Mouse (Mus musculus) forebrain, embryonic 12.5 days (tissue): ENCODE measurements around the gene 1110051M20Rik. TPM values are rescaled to one million over a fixed set of nuclear protein-coding genes. Genes with fewer than 3 reads are reported as not detected.
A peak's percentile ranks its signal among the peaks of the same experiment; 100 is the strongest.

Experiments
- ATAC-seq: fragments of 200-750 bp; cut with Nextera tagmentation; 2 replicates; pipeline ENCODE4 v1.8.0; 2017; ENCODE audit warnings: moderate TSS enrichment; ENCODE audit not compliant: low FRiP score
- H3K27ac ChIP-seq: fragments of 300-500 bp; sonication (generic); 2 replicates; pipeline ENCODE4 v1.5.1; 2016; ENCODE audit warnings: mild to moderate bottlenecking
- H3K27me3 ChIP-seq: fragments of 300-500 bp; sonication (generic); 2 replicates; pipeline ENCODE4 v1.6.1; 2016; ENCODE audit warnings: mild to moderate bottlenecking
- H3K36me3 ChIP-seq: fragments of 300-500 bp; sonication (generic); replicated peaks from 2 replicates; pipeline ENCODE4 v1.6.1; 2016; ENCODE audit warnings: mild to moderate bottlenecking
- H3K4me1 ChIP-seq: fragments of 300-500 bp; sonication (generic); 2 replicates; pipeline ENCODE4 v1.6.1; 2016
- H3K4me2 ChIP-seq: fragments of 300-500 bp; sonication (generic); 2 replicates; pipeline ENCODE4 v1.6.1; 2016; ENCODE audit warnings: mild to moderate bottlenecking, moderate library complexity
- H3K4me3 ChIP-seq: fragments of 300-500 bp; sonication (generic); replicated peaks from 2 replicates; pipeline ENCODE4 v1.5.1; 2016; ENCODE audit warnings: mild to moderate bottlenecking
- H3K9ac ChIP-seq: fragments of 300-500 bp; sonication (generic); 2 replicates; pipeline ENCODE4 v1.6.1; 2016; ENCODE audit warnings: mild to moderate bottlenecking
- H3K9me3 ChIP-seq: fragments of 300-500 bp; sonication (generic); 2 replicates; pipeline ENCODE4 v1.6.1; 2016
- WGBS: fragments of 180-500 bp; shearing (Covaris S2); methylation state at CpG from one replicate; pipeline ENCODE4 v1.1.7; 2016; 5-methylcytosine and 5-hydroxymethylcytosine counted together
- polyA plus RNA-seq: library from polyadenylated mRNA; unstranded; fragments of >200 nt; fragmentation: Nextera tagmentation; extraction: Ambion mirVana; gene quantifications from 2 replicates; pipeline ENCODE4 v1.2.1, GENCODE M21; 2016

Gene 1110051M20Rik
- polyA plus RNA-seq, 1 experiment from 2014 or later: 110 TPM

DNA sequence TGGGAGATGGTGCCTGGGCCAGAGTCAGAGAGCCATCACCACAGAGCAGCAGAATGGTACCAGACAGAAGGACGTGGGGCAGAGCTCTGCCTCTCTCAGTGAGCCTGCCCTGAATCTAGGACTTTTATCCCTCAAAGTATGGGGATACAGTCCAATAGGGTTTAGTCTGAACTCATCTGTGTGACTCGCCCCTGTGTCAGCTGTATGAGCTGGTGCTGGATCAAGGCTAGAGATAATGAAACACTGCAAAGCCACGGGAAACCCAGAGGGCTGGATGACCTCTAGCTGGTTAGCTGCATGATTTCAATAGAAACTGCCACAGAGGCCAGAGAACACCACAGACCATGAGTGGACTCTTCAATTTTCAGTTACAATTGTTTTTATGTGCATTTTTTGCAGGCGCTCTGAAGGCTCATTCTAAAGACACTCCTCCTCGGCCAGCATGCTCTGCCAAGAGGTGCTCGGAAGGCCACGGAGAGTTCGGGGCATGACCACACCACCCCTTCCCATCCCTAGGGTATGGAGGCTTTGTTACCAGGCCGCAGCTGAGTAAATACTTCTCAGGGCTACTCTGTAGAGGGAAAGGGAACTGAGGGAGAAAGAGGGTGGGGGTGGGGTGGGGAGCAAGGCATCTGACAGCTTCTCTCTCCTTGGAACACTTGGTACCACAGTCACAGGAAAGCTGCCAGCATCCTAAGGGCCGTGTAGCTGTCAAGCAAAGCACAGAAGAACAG is 131.8 kb downstream of the 1110051M20Rik start:
- 45% methylated on average over 10 of the region's 10 CpGs for WGBS
- ATAC-seq: peak; percentile 57; the same call in 1 of the 2 replicates
- H3K36me3 ChIP-seq: peaks cover 2% of the 10 kb centered on the region; the same call in 1 of the 2 replicates
- peaks cover 19% of the 10 kb centered on the region for H3K4me1 ChIP-seq
- H3K27me3 ChIP-seq: no peaks in the 10 kb centered on the region
- no peak overlapping the region for H3K9ac ChIP-seq
- H3K4me2 ChIP-seq: no peak overlapping the region
- H3K27ac ChIP-seq: peak overlapping the region; percentile 39
- H3K4me3 ChIP-seq: no peak overlapping the region
- H3K9me3 ChIP-seq: no peaks in the 10 kb centered on the region

GRCm38 (mm10) chr2:91309546-91309945 is 135.0 kb downstream of the 1110051M20Rik start:
- H3K27me3 ChIP-seq: no peaks in the 10 kb centered on the region
- H3K27ac ChIP-seq: no peak overlapping the region
- no peak overlapping the region for H3K4me3 ChIP-seq
- no peaks in the 10 kb centered on the region for H3K9me3 ChIP-seq
- peaks cover 23% of the 10 kb centered on the region for H3K4me1 ChIP-seq
- H3K36me3 ChIP-seq: 0 out of 2 replicates have a peak, but pooled peaks cover 2% of the 10 kb centered on the region
- 77% methylated on average over 3 of the region's 3 CpGs for WGBS
- no peak overlapping the region for H3K9ac ChIP-seq
- no peak for ATAC-seq
- H3K4me2 ChIP-seq: no peak overlapping the region

DNA sequence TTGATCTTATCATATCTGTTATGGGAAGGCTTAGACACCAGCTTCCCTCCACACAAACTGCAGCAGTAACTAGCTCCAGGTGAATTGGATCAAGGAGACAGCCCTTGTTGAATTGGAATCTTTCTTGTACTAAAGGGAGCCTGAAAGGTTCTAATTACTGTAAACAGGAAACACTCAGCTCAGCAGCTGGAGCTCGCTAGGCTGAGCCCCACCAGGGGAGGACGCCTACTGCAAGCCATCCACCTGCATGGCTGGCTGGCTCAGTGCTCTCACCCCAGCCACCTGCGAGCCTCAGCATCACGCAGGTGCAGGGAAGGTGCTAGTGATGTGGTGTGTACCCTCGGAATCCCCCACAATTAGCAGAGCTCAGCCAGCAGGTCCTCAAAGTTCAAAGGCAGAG is 135.8 kb downstream of the 1110051M20Rik start:
- H3K4me2 ChIP-seq: no peak overlapping the region
- H3K27me3 ChIP-seq: no peaks in the 10 kb centered on the region
- H3K36me3 ChIP-seq: 0 out of 2 replicates have a peak, but pooled peaks cover 8% of the 10 kb centered on the region
- H3K27ac ChIP-seq: no peak overlapping the region
- no peak for ATAC-seq
- WGBS: 54% methylated on average over 5 of the region's 5 CpGs
- H3K9me3 ChIP-seq: no peaks in the 10 kb centered on the region
- peaks cover 23% of the 10 kb centered on the region for H3K4me1 ChIP-seq
- no peak overlapping the region for H3K9ac ChIP-seq
- H3K4me3 ChIP-seq: no peak overlapping the region

DNA sequence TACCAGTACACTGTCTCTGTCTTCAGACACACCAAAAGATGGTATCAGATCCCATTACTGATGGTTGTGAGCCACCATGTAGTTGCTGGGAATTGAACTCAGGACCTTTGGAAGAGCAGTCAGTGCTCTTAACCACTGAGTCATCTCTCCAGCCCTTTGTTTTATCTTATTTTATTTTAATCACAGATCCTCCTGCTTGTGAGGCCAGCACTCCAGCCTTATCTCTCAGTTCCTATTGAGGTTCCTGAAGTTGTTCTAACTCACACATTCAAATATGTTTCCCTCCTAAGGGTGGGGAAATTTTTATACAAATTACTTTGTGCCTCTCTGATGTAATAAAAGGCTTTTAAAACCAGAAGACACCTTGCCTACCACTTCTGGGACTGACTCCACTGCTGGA is 137.9 kb downstream of the 1110051M20Rik start:
- no peak overlapping the region for H3K4me2 ChIP-seq
- H3K9me3 ChIP-seq: no peaks in the 10 kb centered on the region
- H3K4me3 ChIP-seq: no peak overlapping the region
- no peak overlapping the region for H3K27ac ChIP-seq
- peaks cover 9% of the 10 kb centered on the region; the same call in 1 of the 2 replicates for H3K4me1 ChIP-seq
- 0 out of 2 replicates have a peak, but pooled peaks cover 8% of the 10 kb centered on the region for H3K36me3 ChIP-seq
- H3K27me3 ChIP-seq: no peaks in the 10 kb centered on the region
- no peak for ATAC-seq
- no peak overlapping the region for H3K9ac ChIP-seq

DNA sequence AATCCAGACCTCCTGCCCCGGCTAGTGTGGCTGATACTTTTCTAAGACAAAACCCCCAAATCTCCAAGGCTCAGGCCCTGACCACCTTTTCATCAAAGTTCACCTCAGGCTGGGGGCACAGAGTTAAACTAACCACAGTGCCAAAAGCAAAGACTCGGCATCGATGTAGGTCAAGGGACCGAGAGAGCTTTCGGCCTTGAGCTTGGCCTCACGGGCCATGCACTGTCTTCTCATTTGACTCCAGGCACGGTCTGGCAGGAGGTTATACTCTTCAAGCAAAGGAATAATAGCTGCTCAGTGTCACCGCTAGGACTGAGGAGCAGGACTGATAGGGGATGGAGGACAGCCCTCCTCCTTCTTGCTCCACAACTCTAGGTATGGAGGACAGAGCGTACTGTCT is 138.6 kb downstream of the 1110051M20Rik start:
- Histone ChIP-seq H3K4me2 (no peak overlapping the region), H3K27me3 (no peaks in the 10 kb centered on the region), H3K4me1 (peaks cover 9% of the 10 kb centered on the region; the same call in 1 of the 2 replicates), H3K27ac (no peak overlapping the region), H3K9me3 (no peaks in the 10 kb centered on the region), H3K4me3 (no peak overlapping the region), H3K9ac (no peak overlapping the region), H3K36me3 (0 out of 2 replicates have a peak, but pooled peaks cover 8% of the 10 kb centered on the region)
- 93% methylated on average over 9 of the region's 9 CpGs for WGBS
- no peak for ATAC-seq

DNA sequence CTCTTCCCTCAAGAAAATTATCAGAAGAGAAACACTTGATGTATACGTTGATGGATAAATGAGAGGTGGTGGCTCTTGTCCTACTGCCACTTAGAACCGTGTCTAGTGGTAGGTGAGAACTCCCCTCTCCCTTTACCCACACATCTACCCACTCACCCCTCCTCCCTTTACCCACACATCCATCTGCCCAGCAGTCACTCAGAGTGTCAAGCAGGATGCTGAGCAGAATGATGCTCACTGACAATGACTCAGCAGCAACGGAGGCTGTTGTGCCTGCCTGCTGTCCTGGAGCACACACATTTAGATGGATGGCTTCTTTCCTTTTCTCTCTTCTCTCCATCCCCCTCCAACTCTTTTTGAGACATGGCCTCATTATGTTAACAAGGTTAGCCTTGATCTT is 141.7 kb downstream of the 1110051M20Rik start:
- Histone ChIP-seq H3K27ac (no peak overlapping the region), H3K36me3 (0 out of 2 replicates have a peak, but pooled peaks cover 8% of the 10 kb centered on the region), H3K4me2 (no peak overlapping the region), H3K9ac (no peak overlapping the region), H3K27me3 (no peaks in the 10 kb centered on the region), H3K4me3 (no peak overlapping the region), H3K9me3 (no peaks in the 10 kb centered on the region), H3K4me1 (peaks cover 5% of the 10 kb centered on the region; the same call in 1 of the 2 replicates)
- ATAC-seq: no peak
- WGBS: 84% methylated on average over 3 of the region's 3 CpGs

DNA sequence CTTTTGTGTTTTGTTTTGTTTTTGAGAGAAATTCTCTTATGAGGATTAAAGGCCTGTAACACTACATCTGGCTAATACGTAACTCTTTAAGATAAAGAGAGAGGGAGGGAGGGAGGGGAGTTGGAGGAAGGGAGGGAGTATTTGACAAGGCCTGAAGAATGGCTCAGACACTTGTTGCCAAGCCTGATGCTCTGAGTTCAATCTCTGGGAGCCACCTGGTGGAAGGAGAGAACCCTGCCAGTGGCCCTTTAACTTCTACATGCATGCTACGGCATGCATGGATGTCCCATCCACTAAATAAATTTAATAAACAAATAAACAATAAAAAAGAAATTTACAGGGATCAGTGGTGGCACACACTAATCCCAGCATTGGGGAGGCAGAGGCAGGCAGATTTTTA is 142.7 kb downstream of the 1110051M20Rik start:
- Histone ChIP-seq H3K27me3 (no peaks in the 10 kb centered on the region), H3K4me2 (no peak overlapping the region), H3K4me3 (no peak overlapping the region), H3K9me3 (no peaks in the 10 kb centered on the region), H3K4me1 (no peaks in the 10 kb centered on the region; the same call in 1 of the 2 replicates), H3K27ac (no peak overlapping the region), H3K36me3 (0 out of 2 replicates have a peak, but pooled peaks cover 8% of the 10 kb centered on the region), H3K9ac (no peak overlapping the region)
- ATAC-seq: no peak
- WGBS: 85% methylated on average over 2 of the region's 2 CpGs

DNA sequence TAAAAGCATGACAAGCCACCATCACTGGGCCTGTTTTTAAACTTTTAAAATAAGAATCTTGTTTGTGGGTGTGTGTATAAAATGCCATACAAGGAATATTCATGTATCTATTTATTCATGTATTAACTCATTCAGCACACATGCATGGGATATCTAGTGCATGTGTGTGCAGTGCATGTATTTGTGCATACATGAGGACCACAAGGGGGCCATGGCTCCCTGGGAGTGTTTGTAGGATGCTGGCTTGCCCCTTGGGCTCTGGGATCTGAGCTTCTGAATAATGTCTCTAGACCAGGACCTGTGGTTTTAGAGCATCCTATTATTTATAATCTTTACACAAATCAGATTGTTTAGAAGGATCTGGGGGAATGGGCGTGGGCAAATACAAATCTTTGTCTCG is 143.7 kb downstream of the 1110051M20Rik start:
- ATAC-seq: no peak
- Histone ChIP-seq H3K27ac (no peak overlapping the region), H3K27me3 (no peaks in the 10 kb centered on the region), H3K36me3 (0 out of 2 replicates have a peak, but pooled peaks cover 8% of the 10 kb centered on the region), H3K9me3 (no peaks in the 10 kb centered on the region), H3K4me2 (no peak overlapping the region), H3K4me3 (no peak overlapping the region), H3K4me1 (no peaks in the 10 kb centered on the region; the same call in 1 of the 2 replicates), H3K9ac (no peak overlapping the region)
- WGBS: 94% methylated on average over 2 of the region's 2 CpGs

DNA sequence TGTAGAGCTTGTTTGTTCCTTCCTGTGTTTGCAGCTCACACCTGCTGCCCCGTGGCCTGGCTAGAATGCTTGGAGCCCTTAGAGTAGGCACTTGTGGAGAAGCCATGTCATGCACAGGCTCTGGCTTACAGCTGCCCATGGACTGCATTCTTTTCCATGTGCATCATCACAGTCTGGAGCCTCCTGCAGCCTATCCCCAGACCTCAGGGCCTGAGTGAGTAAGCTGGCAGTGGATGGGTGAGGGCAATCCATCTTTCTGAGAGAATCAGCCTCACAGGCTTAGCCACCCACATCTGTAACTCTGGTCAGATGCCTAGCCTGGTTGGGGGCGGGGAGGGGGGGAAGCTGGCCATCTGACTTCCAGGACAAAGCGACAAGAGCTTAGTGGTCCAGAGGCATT is 145.3 kb downstream of the 1110051M20Rik start:
- ATAC-seq: no peak
- 58% methylated on average over 3 of the region's 3 CpGs for WGBS
- Histone ChIP-seq H3K9ac (no peak overlapping the region), H3K36me3 (0 out of 2 replicates have a peak, but pooled peaks cover 2% of the 10 kb centered on the region), H3K27me3 (no peaks in the 10 kb centered on the region), H3K9me3 (no peaks in the 10 kb centered on the region), H3K4me1 (no peaks in the 10 kb centered on the region; the same call in 1 of the 2 replicates), H3K27ac (no peak overlapping the region), H3K4me2 (no peak overlapping the region), H3K4me3 (no peak overlapping the region)

- H3K4me1 ChIP-seq: no peaks in the 10 kb centered on the region; the same call in 1 of the 2 replicates
- H3K9ac ChIP-seq: no peak overlapping the region
- WGBS: 92% methylated on average over 5 of the region's 5 CpGs
- H3K27me3 ChIP-seq: no peaks in the 10 kb centered on the region
- H3K36me3 ChIP-seq: no peaks in the 10 kb centered on the region
- H3K4me2 ChIP-seq: no peak overlapping the region
- H3K27ac ChIP-seq: no peak overlapping the region
- no peaks in the 10 kb centered on the region for H3K9me3 ChIP-seq
- H3K4me3 ChIP-seq: no peak overlapping the region
- ATAC-seq: no peak
These were observed 148.6 kb downstream of the 1110051M20Rik start for GRCm38 (mm10) chr2:91295895-91296294.

- Histone ChIP-seq H3K27ac (no peak overlapping the region), H3K4me1 (no peaks in the 10 kb centered on the region; the same call in 1 of the 2 replicates), H3K36me3 (no peaks in the 10 kb centered on the region), H3K9me3 (no peaks in the 10 kb centered on the region), H3K4me2 (no peak overlapping the region), H3K9ac (no peak overlapping the region), H3K4me3 (no peak overlapping the region), H3K27me3 (no peaks in the 10 kb centered on the region)
- ATAC-seq: no peak
- WGBS: 93% methylated on average over 3 of the region's 3 CpGs
These were observed 150.3 kb downstream of the 1110051M20Rik start for GRCm38 (mm10) chr2:91294226-91294625.

DNA sequence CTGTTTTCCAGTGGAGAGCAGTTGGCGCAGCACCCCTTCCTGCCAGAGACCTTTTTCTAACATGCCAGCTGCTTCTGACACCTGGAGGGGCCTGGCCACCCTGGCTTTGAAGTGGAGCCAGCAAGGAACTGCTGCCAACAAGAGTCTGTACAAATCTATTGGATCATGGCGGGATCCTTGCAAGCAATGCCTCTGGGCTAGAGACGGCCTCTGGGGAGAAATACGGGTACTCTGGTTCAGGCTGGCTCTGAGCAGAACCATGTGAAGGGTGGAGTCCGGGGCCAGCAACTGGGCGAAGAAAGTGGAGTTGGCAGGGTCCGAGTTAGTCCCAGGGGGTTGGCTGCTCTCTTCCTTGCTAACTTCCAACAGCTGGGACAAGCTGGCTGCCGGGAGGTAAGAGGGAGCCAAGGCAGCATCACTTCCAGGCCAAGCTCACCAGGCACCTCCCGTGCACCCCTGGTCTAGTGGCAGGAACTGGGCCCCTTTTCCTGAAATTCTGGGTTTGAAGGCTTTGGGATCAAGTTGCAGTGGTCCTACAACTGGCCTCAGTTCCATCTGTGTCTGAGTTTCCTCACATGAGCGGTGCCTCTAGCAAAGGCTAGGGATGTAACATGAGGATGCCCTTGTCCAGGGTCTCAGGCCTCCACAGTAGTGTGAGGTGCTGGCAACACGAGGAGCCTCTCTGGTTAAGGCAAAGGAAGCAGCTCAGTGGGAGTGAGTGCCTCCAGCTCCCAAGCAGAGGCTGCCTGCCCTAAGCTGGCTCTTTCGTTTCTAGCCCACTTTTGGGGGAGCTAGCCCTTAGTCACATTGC is 153.1 kb downstream of the 1110051M20Rik start:
- H3K27me3 ChIP-seq: no peaks in the 10 kb centered on the region
- WGBS: 77% methylated on average over 12 of the region's 12 CpGs
- 0 out of 2 replicates have a peak overlapping the region, but pooled peaks have one; percentile 19 for H3K27ac ChIP-seq
- no peak for ATAC-seq
- no peak overlapping the region for H3K4me2 ChIP-seq
- no peaks in the 10 kb centered on the region; the same call in 1 of the 2 replicates for H3K36me3 ChIP-seq
- no peak overlapping the region for H3K4me3 ChIP-seq
- H3K4me1 ChIP-seq: no peaks in the 10 kb centered on the region
- H3K9me3 ChIP-seq: no peaks in the 10 kb centered on the region
- H3K9ac ChIP-seq: no peak overlapping the region
